Mouse (Mus musculus): ENCODE measurements at regions not wholly inside any gene's neighbourhood (a gene's known extent, or its start where the extent isn't known, plus 50 kb on each side); places are given as distances from the start of the nearest gene placed in this dataset.

GRCm38 (mm10) chr1:45100966-45101365, 210.4 kb upstream of the Col3a1 start:
- Histone ChIP-seq H3K27me3 (no peaks in the 10 kb centered on the region), H3K9ac (no peak overlapping the region), H3K9me3 (replicated peaks) (0 out of 2 replicates have a peak, but pooled peaks cover 3% of the 10 kb centered on the region), H3K27ac (no peak overlapping the region), H3K4me1 (0 out of 2 replicates have a peak, but pooled peaks cover 3% of the 10 kb centered on the region), H3K4me2 (no peak overlapping the region), H3K4me3 (replicated peaks) (no peak overlapping the region), H3K36me3 (no peaks in the 10 kb centered on the region)
- 0 out of 2 replicates have a peak, but pooled peaks have one; percentile 54 for ATAC-seq (replicated peaks; ENCODE audit: low FRiP score)

DNA sequence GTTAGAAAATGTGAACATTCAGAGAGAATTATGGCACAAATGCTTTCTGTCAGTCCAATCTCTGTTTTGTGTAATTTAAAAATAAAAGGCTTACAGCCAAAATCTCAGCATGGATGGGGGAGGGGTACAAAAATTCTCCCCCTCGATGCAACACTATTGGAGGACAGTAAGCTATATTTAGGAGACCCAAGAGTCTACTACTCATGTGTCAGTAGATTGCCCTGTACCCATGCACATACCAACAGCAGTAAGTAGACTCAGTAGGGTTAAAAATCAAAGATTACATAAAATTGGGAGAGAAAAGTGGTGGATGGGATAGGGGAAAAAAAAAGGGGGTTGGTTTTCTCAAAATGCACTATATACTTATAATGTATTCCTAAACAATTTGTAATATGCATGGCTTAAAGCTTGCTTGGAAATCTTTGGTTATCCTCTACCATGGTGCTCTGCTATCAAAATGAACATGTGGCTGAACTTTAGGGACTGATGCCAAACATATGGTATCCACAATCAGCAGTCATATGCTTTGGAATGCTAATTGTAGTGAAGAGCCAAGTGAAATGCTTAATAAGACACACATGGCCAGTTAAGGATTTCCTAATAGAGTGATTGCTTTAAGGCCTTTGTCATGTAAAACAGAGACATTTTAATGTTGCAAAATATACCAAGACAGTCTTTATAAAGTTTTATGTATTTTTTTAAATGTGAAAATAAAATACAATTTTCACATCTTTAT, 194.8 kb upstream of the Col3a1 start:
- ATAC-seq (replicated peaks; ENCODE audit: low FRiP score), result 0 out of 2 replicates have a peak, but pooled peaks have one; percentile 12
- H3K27me3 ChIP-seq, result no peaks in the 10 kb centered on the region
- H3K27ac ChIP-seq, result no peak overlapping the region
- H3K36me3 ChIP-seq, result no peaks in the 10 kb centered on the region
- no peaks in the 10 kb centered on the region for H3K9me3 ChIP-seq (replicated peaks)
- no peak overlapping the region for H3K9ac ChIP-seq
- 62% methylated on average over 1 of the region's 1 CpGs for WGBS
- no peaks in the 10 kb centered on the region for H3K4me1 ChIP-seq
- no peak overlapping the region for H3K4me2 ChIP-seq
- no peak overlapping the region for H3K4me3 ChIP-seq (replicated peaks)

- 31% methylated on average over 6 of the region's 7 CpGs for WGBS
- ATAC-seq (replicated peaks; ENCODE audit: low FRiP score), result peak; percentile 52; the same call in 1 of the 2 replicates
Measured at GRCm38 (mm10) chr1:45135152-45135714, 176.1 kb upstream of the Col3a1 start.

GRCm38 (mm10) chr1:45147019-45147418, 164.3 kb upstream of the Col3a1 start:
- ATAC-seq (replicated peaks; ENCODE audit: low FRiP score), result no peak
- no peaks in the 10 kb centered on the region for H3K27me3 ChIP-seq
- no peaks in the 10 kb centered on the region for H3K9me3 ChIP-seq (replicated peaks)
- H3K36me3 ChIP-seq, result no peaks in the 10 kb centered on the region
- 68% methylated on average over 2 of the region's 2 CpGs for WGBS
- no peaks in the 10 kb centered on the region for H3K4me1 ChIP-seq
- H3K4me2 ChIP-seq, result no peak overlapping the region
- no peak overlapping the region for H3K4me3 ChIP-seq (replicated peaks)
- no peak overlapping the region for H3K9ac ChIP-seq
- H3K27ac ChIP-seq, result no peak overlapping the region

More at GRCm38 (mm10) chr1:45135152-45135714, 176.1 kb upstream of the Col3a1 start:
- no peak overlapping the region for H3K4me2 ChIP-seq
- no peaks in the 10 kb centered on the region for H3K36me3 ChIP-seq
- no peaks in the 10 kb centered on the region for H3K9me3 ChIP-seq (replicated peaks)
- H3K27me3 ChIP-seq, result no peaks in the 10 kb centered on the region
- no peaks in the 10 kb centered on the region; the same call in 1 of the 2 replicates for H3K4me1 ChIP-seq
- H3K9ac ChIP-seq, result no peak overlapping the region
- no peak overlapping the region for H3K4me3 ChIP-seq (replicated peaks)
- H3K27ac ChIP-seq, result no peak overlapping the region

GRCm38 (mm10) chr1:45181632-45182031, 129.7 kb upstream of the Col3a1 start:
- WGBS, result 97% methylated on average over 1 of the region's 1 CpGs
- no peak overlapping the region for H3K4me2 ChIP-seq
- no peaks in the 10 kb centered on the region for H3K4me1 ChIP-seq
- ATAC-seq (replicated peaks; ENCODE audit: low FRiP score), result no peak
- H3K9ac ChIP-seq, result no peak overlapping the region
- no peak overlapping the region for H3K4me3 ChIP-seq (replicated peaks)
- no peaks in the 10 kb centered on the region for H3K27me3 ChIP-seq
- H3K36me3 ChIP-seq, result no peaks in the 10 kb centered on the region
- no peak overlapping the region for H3K27ac ChIP-seq
- H3K9me3 ChIP-seq (replicated peaks), result no peaks in the 10 kb centered on the region

DNA sequence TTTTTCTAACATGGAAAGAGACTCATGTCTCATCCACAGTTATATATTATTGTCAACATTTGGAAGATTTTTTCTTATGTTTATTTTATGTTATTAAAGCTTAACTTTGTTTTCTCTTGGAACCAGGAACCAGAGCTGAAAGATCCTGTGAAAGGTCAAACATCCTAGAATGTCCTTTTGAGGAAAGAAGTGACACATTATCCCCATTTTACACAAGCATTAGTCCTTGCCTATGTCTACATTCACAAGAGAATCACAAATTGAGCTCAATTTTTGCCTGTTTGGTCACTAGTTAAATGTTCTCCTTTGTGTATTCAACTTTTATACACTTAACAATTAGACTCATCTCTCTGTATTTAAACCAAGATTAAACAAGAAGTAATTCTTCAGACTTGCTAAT, 126.0 kb upstream of the Col3a1 start:
- H3K36me3 ChIP-seq, result no peaks in the 10 kb centered on the region
- H3K27ac ChIP-seq, result no peak overlapping the region
- no peak overlapping the region for H3K4me2 ChIP-seq
- no peaks in the 10 kb centered on the region for H3K9me3 ChIP-seq (replicated peaks)
- no peak overlapping the region for H3K4me3 ChIP-seq (replicated peaks)
- no peaks in the 10 kb centered on the region for H3K4me1 ChIP-seq
- no peaks in the 10 kb centered on the region for H3K27me3 ChIP-seq
- no peak overlapping the region for H3K9ac ChIP-seq
- ATAC-seq (replicated peaks; ENCODE audit: low FRiP score), result no peak

DNA sequence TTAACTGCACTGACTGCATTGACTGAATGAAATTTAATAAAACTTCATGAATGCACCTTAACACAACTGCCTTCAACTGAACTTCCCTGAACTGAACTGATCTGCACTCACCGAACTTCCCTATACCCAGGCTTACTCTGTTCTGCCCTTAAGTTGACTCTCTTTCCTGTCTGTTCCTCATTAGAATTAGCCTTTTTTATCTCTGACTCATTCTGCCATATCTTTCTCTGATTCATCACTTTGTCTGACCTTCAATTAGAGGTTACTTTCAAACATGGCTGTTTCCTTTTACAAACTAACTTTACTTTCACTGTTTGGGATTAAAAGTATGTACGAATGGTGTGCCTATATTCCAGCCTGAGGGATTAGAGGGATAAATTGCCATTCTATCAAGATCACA, 103.4 kb upstream of the Col3a1 start:
- Histone ChIP-seq H3K36me3 (no peaks in the 10 kb centered on the region), H3K9me3 (replicated peaks) (no peaks in the 10 kb centered on the region), H3K9ac (no peak overlapping the region), H3K4me1 (no peaks in the 10 kb centered on the region), H3K4me3 (replicated peaks) (no peak overlapping the region), H3K27ac (no peak overlapping the region), H3K27me3 (no peaks in the 10 kb centered on the region), H3K4me2 (no peak overlapping the region)
- no peak for ATAC-seq (replicated peaks; ENCODE audit: low FRiP score)
- 86% methylated on average over 2 of the region's 2 CpGs for WGBS

DNA sequence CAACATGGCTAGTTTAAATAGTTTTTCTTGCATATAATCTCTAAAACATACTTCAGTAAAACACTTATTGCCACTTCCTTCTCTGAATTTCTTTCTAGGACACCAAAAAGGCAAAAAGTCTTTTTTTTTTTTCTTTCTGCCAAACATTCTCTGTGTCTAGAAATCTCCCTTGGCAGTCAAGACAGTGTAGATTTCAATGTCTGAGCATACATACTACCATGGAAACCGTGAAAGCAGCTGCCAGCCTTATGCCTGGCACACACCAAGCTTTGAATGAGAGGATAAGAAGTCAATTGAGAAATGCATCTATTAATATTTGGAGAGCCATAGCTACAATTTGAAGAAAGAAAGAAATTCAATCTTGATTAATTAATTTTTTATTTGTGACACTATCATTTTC, 95.1 kb upstream of the Col3a1 start:
- Histone ChIP-seq H3K4me2 (no peak overlapping the region), H3K9ac (no peak overlapping the region), H3K27ac (no peak overlapping the region), H3K27me3 (no peaks in the 10 kb centered on the region), H3K9me3 (replicated peaks) (no peaks in the 10 kb centered on the region), H3K36me3 (no peaks in the 10 kb centered on the region), H3K4me1 (no peaks in the 10 kb centered on the region), H3K4me3 (replicated peaks) (no peak overlapping the region)
- WGBS, result 74% methylated on average over 1 of the region's 1 CpGs
- ATAC-seq (replicated peaks; ENCODE audit: low FRiP score), result no peak
